Mouse (Mus musculus) layer of hippocampus, adult 9-11 months (tissue): ENCODE measurements around the gene Nog.

Experiments used
- DNase-seq: peaks from one replicate; pipeline ENCODE4 v3.0.0; 2022

The Nog gene

DNA sequence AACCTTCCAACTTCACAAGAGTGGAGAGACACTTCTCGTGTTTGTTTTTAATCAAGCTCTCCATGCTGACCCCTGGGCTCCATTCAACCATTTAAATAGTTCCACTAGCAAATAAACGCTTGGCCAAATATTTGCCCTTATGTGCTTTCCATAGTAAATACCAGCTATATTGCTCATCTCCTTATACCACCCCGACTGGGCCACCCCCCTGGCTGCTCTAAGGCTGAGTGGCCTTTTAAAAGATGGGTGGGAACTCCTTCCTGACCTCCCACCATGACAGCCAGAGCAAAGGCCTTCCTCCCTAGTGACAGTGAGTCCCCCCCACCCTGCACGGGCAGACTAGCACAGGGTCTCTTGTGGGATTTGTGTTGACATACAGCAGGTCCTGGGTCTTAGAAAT is 37.1 kb downstream of the Nog start:
- no peak for DNase-seq

DNA sequence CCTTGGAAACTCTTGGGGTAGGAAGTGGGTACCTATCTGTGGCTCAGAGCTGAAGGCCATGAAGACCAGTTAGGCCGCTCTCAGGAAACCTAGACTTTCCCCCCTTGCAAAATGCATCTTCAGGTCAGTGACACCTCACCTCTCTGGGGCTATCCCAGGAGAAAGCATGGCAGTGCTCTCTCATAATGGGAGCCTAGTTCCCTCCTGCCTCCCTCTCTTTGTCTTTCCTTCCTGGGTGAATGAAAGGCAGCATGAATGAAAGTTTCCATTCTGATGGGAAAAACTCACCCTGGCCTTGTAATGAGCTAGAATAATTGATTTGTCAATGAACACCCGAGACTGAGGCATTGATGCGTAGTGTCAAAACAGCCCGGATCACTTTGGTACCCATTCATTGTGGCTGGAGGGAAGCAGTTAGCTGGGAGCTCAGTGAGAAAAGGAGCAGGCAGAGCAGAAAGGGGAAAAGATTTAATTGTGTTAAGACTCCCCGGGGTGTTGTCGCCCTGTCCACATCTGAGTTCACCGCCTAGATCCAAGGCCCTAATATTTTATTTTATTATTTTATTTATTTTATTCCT is 42.7 kb downstream of the Nog start:
- no peak for DNase-seq

DNA sequence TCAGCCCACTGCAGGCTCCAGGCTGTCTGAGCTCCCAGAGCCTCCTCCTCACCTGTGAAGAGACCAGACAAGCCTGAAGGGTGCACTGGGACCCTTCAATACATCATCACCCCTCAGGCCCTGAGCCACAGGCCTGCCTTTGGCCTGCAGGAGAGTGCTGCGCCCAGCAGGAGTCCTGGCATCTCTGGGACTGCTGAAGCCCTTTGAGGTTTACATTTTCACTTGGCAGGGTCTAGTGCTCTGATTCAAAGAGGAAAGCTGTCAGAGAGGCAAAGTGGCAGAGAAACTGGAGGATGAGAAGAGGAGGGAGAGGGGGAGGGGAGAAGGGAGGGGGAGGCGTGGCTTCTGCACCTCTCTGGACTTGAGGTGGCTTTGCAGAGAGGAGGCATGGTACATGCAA is 44.2 kb downstream of the Nog start:
- DNase-seq: no peak

DNA sequence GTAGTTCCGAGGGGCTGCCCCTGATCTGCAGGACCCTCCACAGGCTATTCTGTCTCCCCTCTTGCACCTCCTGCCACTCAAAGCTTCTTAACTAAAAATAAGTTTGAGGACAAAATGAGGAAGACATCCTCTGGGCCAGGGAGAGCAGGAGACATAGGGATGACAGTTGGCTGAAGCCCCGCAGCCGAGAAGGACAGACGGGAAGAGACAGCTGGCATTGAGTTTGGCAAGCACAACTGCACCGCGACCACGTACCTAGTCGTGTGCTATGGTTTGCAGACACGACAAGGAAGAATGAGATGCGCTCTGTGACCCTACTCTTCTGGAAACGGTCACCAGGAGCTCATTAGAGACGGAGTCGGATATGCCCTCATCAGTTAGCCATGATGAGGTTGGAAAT is 48.2 kb downstream of the Nog start:
- DNase-seq: no peak
